Mouse (Mus musculus) brown adipose tissue, adult 24 weeks (tissue): Measurements from ENCODE around the gene Vmn1r196. TPM values are rescaled to one million over a fixed set of nuclear protein-coding genes. Genes with fewer than 3 reads are reported as not detected.
"Not testable (repeated sequence)": the region's sequence is repeated elsewhere in the genome, so short reads cannot be mapped to it uniquely, and the experiment has no call there.

Experiments used
- H3K27ac ChIP-seq: fragments of 200-500 bp; replicated peaks from 2 replicates; pipeline ENCODE4 v1.5.1; 2012; ENCODE audit warnings: low read depth, mild to moderate bottlenecking, low read length
- H3K4me1 ChIP-seq: fragments of 200-500 bp; 2 replicates; pipeline ENCODE4 v1.6.1; 2012; ENCODE audit warnings: low read length, mixed read lengths; ENCODE audit not compliant: control insufficient read depth, insufficient read depth, insufficient read length
- H3K4me3 ChIP-seq: fragments of 200-500 bp; 2 replicates; pipeline ENCODE4 v1.5.1; 2012; ENCODE audit warnings: low read depth, mild to moderate bottlenecking, low read length, moderate library complexity; ENCODE audit not compliant: insufficient read depth
- polyA plus RNA-seq: library from polyadenylated mRNA; stranded (reverse); fragments of >200 nt; gene quantifications from 2 replicates; pipeline ENCODE4 v1.2.4, GENCODE M21; 2012; ENCODE audit not compliant: missing spikeins, insufficient read depth, insufficient read length

Vmn1r196 gene
- not detected in 2 replicates for polyA plus RNA-seq

GRCm38 (mm10) chr13:22289620-22290019, at the start of gene Vmn1r196:
Gene Vmn1r196 (plus strand): TSS chr13:22289920.
- Histone ChIP-seq H3K27ac (no peak within 1 kb of the TSS), H3K4me1 (no peaks in the 10 kb centered on the region), H3K4me3 (no peak within 1 kb of the TSS)

GRCm38 (mm10) chr13:22243915-22244314, 45.8 kb upstream of the Vmn1r196 start, which contains the start of gene Vmn1r194:
Gene Vmn1r194 (plus strand): TSS chr13:22244215.
- no peak within 1 kb of the TSS for H3K27ac ChIP-seq
- no peak within 1 kb of the TSS for H3K4me3 ChIP-seq
- H3K4me1 ChIP-seq: no peaks in the 10 kb centered on the region

- H3K4me1 ChIP-seq, H3K27ac ChIP-seq, H3K4me3 ChIP-seq: not testable (repeated sequence)
Observed at GRCm38 (mm10) chr13:22270222-22270621, 19.5 kb upstream of the Vmn1r196 start, which contains the start of gene Vmn1r195. Gene Vmn1r195 (plus strand): TSS chr13:22270522.

GRCm38 (mm10) chr13:22271721-22272120, 18.0 kb upstream of the Vmn1r196 start:
- Histone ChIP-seq H3K27ac (no peak overlapping the region), H3K4me1 (no peaks in the 10 kb centered on the region), H3K4me3 (no peak overlapping the region)

- Histone ChIP-seq H3K4me1 (no peaks in the 10 kb centered on the region), H3K27ac (no peak overlapping the region), H3K4me3 (no peak overlapping the region)
Observed at GRCm38 (mm10) chr13:22284578-22284977, 5.1 kb upstream of the Vmn1r196 start.

GRCm38 (mm10) chr13:22308075-22308474, 18.4 kb downstream of the Vmn1r196 start:
- not testable (repeated sequence) for H3K4me1 ChIP-seq, H3K4me3 ChIP-seq, H3K27ac ChIP-seq

- Histone ChIP-seq H3K4me1 (no peaks in the 10 kb centered on the region), H3K27ac (no peak overlapping the region), H3K4me3 (no peak overlapping the region)
Observed at GRCm38 (mm10) chr13:22315361-22315760, 25.6 kb downstream of the Vmn1r196 start.

GRCm38 (mm10) chr13:22317366-22317765, 27.6 kb downstream of the Vmn1r196 start:
- H3K27ac ChIP-seq: no peak overlapping the region
- no peak overlapping the region for H3K4me3 ChIP-seq
- H3K4me1 ChIP-seq: no peaks in the 10 kb centered on the region

- H3K4me3 ChIP-seq: no peak overlapping the region
- H3K4me1 ChIP-seq: no peaks in the 10 kb centered on the region
- H3K27ac ChIP-seq: no peak overlapping the region
Observed at GRCm38 (mm10) chr13:22320091-22320490, 30.4 kb downstream of the Vmn1r196 start.

- no peak within 1 kb of the TSS for H3K4me3 ChIP-seq
- no peaks in the 10 kb centered on the region for H3K4me1 ChIP-seq
- no peak within 1 kb of the TSS for H3K27ac ChIP-seq
Observed at GRCm38 (mm10) chr13:22324289-22324688, 34.6 kb downstream of the Vmn1r196 start, which contains the start of gene Vmn1r197. Gene Vmn1r197 (plus strand): TSS chr13:22324589.

- H3K27ac ChIP-seq: no peak overlapping the region
- H3K4me1 ChIP-seq: no peaks in the 10 kb centered on the region
- no peak overlapping the region for H3K4me3 ChIP-seq
Observed at GRCm38 (mm10) chr13:22333269-22333668, 43.5 kb downstream of the Vmn1r196 start.

GRCm38 (mm10) chr13:22335565-22335964, 45.8 kb downstream of the Vmn1r196 start:
- H3K4me1 ChIP-seq: no peaks in the 10 kb centered on the region
- no peak overlapping the region for H3K27ac ChIP-seq
- no peak overlapping the region for H3K4me3 ChIP-seq

Other genes with a start within 250 kb of the Vmn1r196 start
- 1.9 and 6.6 TPM in 2 replicates for gene Hist1h4i, start 248.6 kb upstream of the Vmn1r196 start, polyA plus RNA-seq
- not detected in 2 replicates for gene Hist1h2ag, start 247.0 kb upstream of the Vmn1r196 start, polyA plus RNA-seq
- gene Hist1h2bj, start 246.7 kb upstream of the Vmn1r196 start, polyA plus RNA-seq: not detected in 2 replicates
- gene Vmn1r188, start 205.5 kb upstream of the Vmn1r196 start, polyA plus RNA-seq: not detected in 2 replicates
- gene Vmn1r189, start 184.1 kb upstream of the Vmn1r196 start, polyA plus RNA-seq: not detected in 2 replicates
- gene Vmn1r191, start 106.0 kb upstream of the Vmn1r196 start, polyA plus RNA-seq: not detected in 2 replicates
- gene Vmn1r192, start 98.8 kb upstream of the Vmn1r196 start, polyA plus RNA-seq: not detected in 2 replicates
- gene Vmn1r193, start 66.8 kb upstream of the Vmn1r196 start, polyA plus RNA-seq: not detected in 2 replicates
- gene Vmn1r194, start 45.7 kb upstream of the Vmn1r196 start, polyA plus RNA-seq: not detected in 2 replicates
- gene Vmn1r195, start 19.4 kb upstream of the Vmn1r196 start, polyA plus RNA-seq: not detected in 2 replicates
- gene Vmn1r197, start 34.7 kb downstream of the Vmn1r196 start, polyA plus RNA-seq: not detected in 2 replicates
- not detected in 2 replicates for gene Vmn1r198, start 60.4 kb downstream of the Vmn1r196 start, polyA plus RNA-seq
- gene Vmn1r199, start 89.9 kb downstream of the Vmn1r196 start, polyA plus RNA-seq: not detected in 2 replicates
- gene Vmn1r200, start 100.5 kb downstream of the Vmn1r196 start, polyA plus RNA-seq: not detected in 2 replicates
- gene Vmn1r201, start 182.0 kb downstream of the Vmn1r196 start, polyA plus RNA-seq: not detected in 2 replicates
- not detected in 2 replicates for gene Vmn1r202, start 215.5 kb downstream of the Vmn1r196 start, polyA plus RNA-seq
- not detected in 2 replicates for gene Vmn1r203, start 228.2 kb downstream of the Vmn1r196 start, polyA plus RNA-seq